Mouse (Mus musculus) testis, adult 2 months (tissue): Measurements from ENCODE around the gene Dmd. TPM values are rescaled to one million over a fixed set of nuclear protein-coding genes. Genes with fewer than 3 reads are reported as not detected.

Source experiments
- H3K27ac ChIP-seq: fragments of 200-500 bp; 2 replicates; pipeline ENCODE4 v1.5.1; 2012; ENCODE audit warnings: low read depth, low read length; ENCODE audit not compliant: control insufficient read depth, insufficient read depth
- H3K27me3 ChIP-seq: fragments of 200-500 bp; 2 replicates; pipeline ENCODE4 v1.6.1; 2012; ENCODE audit warnings: mild to moderate bottlenecking, low read length, moderate library complexity; ENCODE audit not compliant: control insufficient read depth, insufficient read depth
- H3K36me3 ChIP-seq: fragments of 200-500 bp; 2 replicates; pipeline ENCODE4 v1.6.1; 2012; ENCODE audit warnings: mild to moderate bottlenecking, low read length; ENCODE audit not compliant: control insufficient read depth, insufficient read depth
- H3K4me1 ChIP-seq: fragments of 200-500 bp; 2 replicates; pipeline ENCODE4 v1.6.1; 2012; ENCODE audit warnings: low read length; ENCODE audit not compliant: control insufficient read depth, insufficient read depth
- H3K4me3 ChIP-seq: fragments of 200-500 bp; 2 replicates; pipeline ENCODE4 v1.5.1; 2012; ENCODE audit warnings: low read depth, mild to moderate bottlenecking, low read length, moderate library complexity, mixed read lengths; ENCODE audit not compliant: control insufficient read depth
- CTCF ChIP-seq: fragments of 200-500 bp; IDR thresholded peaks from 2 replicates; pipeline ENCODE4 v1.5.1; 2012; ENCODE audit warnings: low read depth, mild to moderate bottlenecking, inconsistent platforms, low read length, moderate library complexity; ENCODE audit not compliant: control insufficient read depth, insufficient read depth, insufficient replicate concordance
- POLR2A ChIP-seq: fragments of 200-500 bp; IDR thresholded peaks from 2 replicates; pipeline ENCODE4 v1.6.1; 2012; ENCODE audit warnings: low read depth, mild to moderate bottlenecking, inconsistent platforms, low read length, moderate library complexity; ENCODE audit not compliant: control insufficient read depth
- polyA plus RNA-seq: library from polyadenylated mRNA; depleted of rRNA; stranded (reverse); fragments of >200 nt; gene quantifications from 2 replicates; pipeline ENCODE4 v1.2.3, GENCODE M21; 2012

Gene Dmd
- polyA plus RNA-seq, 1 experiment = 4.3 TPM

DNA sequence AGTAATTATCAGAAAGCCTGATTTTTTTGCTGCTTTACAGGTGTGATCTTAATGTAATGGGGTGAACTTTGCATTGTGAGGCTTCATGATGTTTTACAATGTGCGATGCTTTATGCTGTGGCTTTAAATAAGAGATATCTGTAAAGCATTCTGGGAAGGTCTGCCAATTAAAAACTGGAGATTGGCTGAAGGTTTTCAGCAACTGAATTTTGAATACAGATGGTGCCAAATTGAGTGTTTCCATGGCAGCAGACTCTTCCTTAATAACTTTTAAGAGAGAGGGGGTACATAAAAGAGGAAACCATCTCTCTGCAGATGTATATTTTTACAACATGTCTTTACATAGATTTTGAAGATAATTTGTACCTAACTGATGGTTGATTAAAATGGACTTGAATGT is 1603.3 kb downstream of the Dmd start:
- no peaks in the 10 kb centered on the region for H3K27me3 ChIP-seq
- H3K4me1 ChIP-seq = no peaks in the 10 kb centered on the region
- H3K27ac ChIP-seq = no peak overlapping the region
- no peak overlapping the region for H3K4me3 ChIP-seq
- no peaks in the 10 kb centered on the region for H3K36me3 ChIP-seq
- TF ChIP-seq CTCF = no peak
- no peak for TF ChIP-seq POLR2A

GRCm38 (mm10) chrX:84553441-84553840 is 1604.8 kb downstream of the Dmd start:
- H3K4me3 ChIP-seq = no peak overlapping the region
- TF ChIP-seq POLR2A = no peak
- no peak for TF ChIP-seq CTCF
- no peak overlapping the region for H3K27ac ChIP-seq
- no peaks in the 10 kb centered on the region for H3K27me3 ChIP-seq
- H3K36me3 ChIP-seq = no peaks in the 10 kb centered on the region
- H3K4me1 ChIP-seq = no peaks in the 10 kb centered on the region

GRCm38 (mm10) chrX:84598476-84598875 is 1649.8 kb downstream of the Dmd start:
- Histone ChIP-seq H3K4me1 (no peaks in the 10 kb centered on the region), H3K27me3 (no peaks in the 10 kb centered on the region), H3K36me3 (no peaks in the 10 kb centered on the region), H3K27ac (no peak overlapping the region), H3K4me3 (no peak overlapping the region)
- TF ChIP-seq POLR2A = no peak

DNA sequence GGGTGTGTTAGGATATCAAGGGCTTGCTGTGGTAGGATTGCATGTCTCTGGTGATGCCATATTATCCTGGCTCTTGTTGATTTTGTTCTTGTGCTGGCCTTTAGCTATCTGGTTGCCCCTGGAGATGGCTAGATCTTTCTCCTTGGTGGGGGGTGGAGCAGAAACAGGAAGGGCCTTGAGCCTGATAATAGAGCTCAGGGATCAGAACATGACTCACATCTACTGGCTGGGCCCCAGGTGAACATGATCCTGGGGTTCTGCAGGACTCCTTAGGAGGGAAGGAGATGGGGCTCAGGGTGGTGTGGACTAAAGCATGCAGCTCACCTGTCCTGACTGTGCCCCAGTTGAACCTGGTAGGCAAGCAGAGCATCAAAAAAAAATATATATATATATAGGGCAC is 1691.8 kb downstream of the Dmd start:
- Histone ChIP-seq H3K27ac (no peak overlapping the region), H3K36me3 (no peaks in the 10 kb centered on the region), H3K27me3 (no peaks in the 10 kb centered on the region), H3K4me3 (no peak overlapping the region), H3K4me1 (no peaks in the 10 kb centered on the region)
- no peak for TF ChIP-seq POLR2A
- no peak for TF ChIP-seq CTCF

GRCm38 (mm10) chrX:84747683-84748082 is 1799.0 kb downstream of the Dmd start:
- no peak for TF ChIP-seq POLR2A
- TF ChIP-seq CTCF = no peak

GRCm38 (mm10) chrX:84860012-84860647 is 1911.5 kb downstream of the Dmd start:
- TF ChIP-seq POLR2A = no peak
- TF ChIP-seq CTCF = no peak
- Histone ChIP-seq H3K4me1 (no peaks in the 10 kb centered on the region), H3K27me3 (no peaks in the 10 kb centered on the region), H3K27ac (no peak overlapping the region), H3K36me3 (no peaks in the 10 kb centered on the region), H3K4me3 (no peak overlapping the region)

More at GRCm38 (mm10) chrX:84747683-84748082, 1799.0 kb downstream of the Dmd start:
- no peaks in the 10 kb centered on the region for H3K27me3 ChIP-seq
- H3K4me3 ChIP-seq = no peak overlapping the region
- H3K36me3 ChIP-seq = no peaks in the 10 kb centered on the region
- H3K27ac ChIP-seq = no peak overlapping the region
- H3K4me1 ChIP-seq = no peaks in the 10 kb centered on the region

GRCm38 (mm10) chrX:84873090-84873489 is 1924.4 kb downstream of the Dmd start:
- no peak overlapping the region for H3K27ac ChIP-seq
- no peaks in the 10 kb centered on the region for H3K27me3 ChIP-seq
- TF ChIP-seq CTCF = no peak
- H3K4me1 ChIP-seq = no peaks in the 10 kb centered on the region
- no peaks in the 10 kb centered on the region for H3K36me3 ChIP-seq
- H3K4me3 ChIP-seq = no peak overlapping the region

GRCm38 (mm10) chrX:84878125-84878524 is 1929.5 kb downstream of the Dmd start:
- Histone ChIP-seq H3K27me3 (no peaks in the 10 kb centered on the region), H3K27ac (no peak overlapping the region), H3K4me1 (no peaks in the 10 kb centered on the region), H3K4me3 (no peak overlapping the region), H3K36me3 (no peaks in the 10 kb centered on the region)
- TF ChIP-seq CTCF = no peak
- no peak for TF ChIP-seq POLR2A
